Mouse (Mus musculus) MEL (cell line): ENCODE data around the gene Il31.

Source experiments
- BHLHE40 ChIP-seq: IDR thresholded peaks from 2 replicates; pipeline ENCODE4 v1.6.1; 2012; ENCODE audit warnings: low read depth, mild to moderate bottlenecking, inconsistent platforms, low read length, improper control_type of control experiment, borderline replicate concordance
- ELF1 ChIP-seq: IDR thresholded peaks from 2 replicates; pipeline ENCODE4 v1.6.1; 2014; ENCODE audit warnings: low read depth, mild to moderate bottlenecking, inconsistent platforms, low read length, improper control_type of control experiment, moderate library complexity
- EP300 ChIP-seq, 2 experiments: IDR thresholded peaks; 2 replicates each; pipeline ENCODE4 v1.6.1; 2011; ENCODE audit warnings: improper control_type of control experiment in 2 of 2, low read length in 2 of 2, low read depth in 1 of 2, mild to moderate bottlenecking in 1 of 2
- HCFC1 ChIP-seq: IDR thresholded peaks from 2 replicates; pipeline ENCODE4 v1.6.1; 2012; ENCODE audit warnings: low read depth, mild to moderate bottlenecking, inconsistent platforms, low read length, improper control_type of control experiment, moderate library complexity
- NRF1 ChIP-seq: IDR thresholded peaks from 2 replicates; pipeline ENCODE4 v1.6.1; 2014; ENCODE audit warnings: low read depth, mild to moderate bottlenecking, inconsistent platforms, low read length, improper control_type of control experiment, moderate library complexity; ENCODE audit not compliant: poor library complexity, insufficient read depth, severe bottlenecking
- ZKSCAN1 ChIP-seq: IDR thresholded peaks from 2 replicates; pipeline ENCODE4 v1.6.1; 2012; ENCODE audit warnings: low read depth, mild to moderate bottlenecking, inconsistent platforms, low read length, improper control_type of control experiment, moderate library complexity
- ZMIZ1 ChIP-seq: IDR thresholded peaks from 2 replicates; pipeline ENCODE4 v1.6.1; 2012; ENCODE audit warnings: low read depth, mild to moderate bottlenecking, inconsistent platforms, low read length, improper control_type of control experiment, moderate library complexity

GRCm38 (mm10) chr5:123470784-123471400 lies 18.4 kb downstream of the Il31 start:
- no peak for TF ChIP-seq EP300 (IDR thresholded peaks at IDR 0.05; ENCODE audit: low read depth in 1 of 2, low read length in 2 of 2)
- no peak for TF ChIP-seq NRF1
- no peak for TF ChIP-seq ELF1
- no peak for TF ChIP-seq HCFC1
- no peak for TF ChIP-seq BHLHE40
- no peak for TF ChIP-seq ZKSCAN1
- TF ChIP-seq ZMIZ1, result no peak
